Mouse (Mus musculus) midbrain, embryonic 11.5 days (tissue): Measurements from ENCODE around the gene Sfta2. TPM values are rescaled to one million over a fixed set of nuclear protein-coding genes. Genes with fewer than 3 reads are reported as not detected.

Experiments
- ATAC-seq: fragments of 200-750 bp; cut with Nextera tagmentation; 2 replicates; pipeline ENCODE4 v1.8.0; 2017; ENCODE audit warnings: moderate TSS enrichment, moderate library complexity; ENCODE audit not compliant: low FRiP score
- DNase-seq: peaks from one replicate; pipeline ENCODE4 v3.0.0; 2015; ENCODE audit warnings: low spot score; ENCODE audit errors: missing footprints
- H3K27ac ChIP-seq: fragments of 300-500 bp; sonication (generic); 2 replicates; pipeline ENCODE4 v1.5.1; 2014; ENCODE audit warnings: low read depth, low read length
- H3K27me3 ChIP-seq: fragments of 300-500 bp; sonication (generic); 2 replicates; pipeline ENCODE4 v1.6.1; 2014; ENCODE audit warnings: mild to moderate bottlenecking, low read length, moderate library complexity, mixed read lengths; ENCODE audit not compliant: control insufficient read depth, insufficient read depth
- H3K36me3 ChIP-seq: fragments of 300-500 bp; sonication (generic); 2 replicates; pipeline ENCODE4 v1.6.1; 2014; ENCODE audit warnings: mild to moderate bottlenecking, low read length, moderate library complexity, mixed read lengths; ENCODE audit not compliant: control insufficient read depth, insufficient read depth
- H3K4me1 ChIP-seq: fragments of 300-500 bp; sonication (generic); 2 replicates; pipeline ENCODE4 v1.6.1; 2014; ENCODE audit warnings: low read length; ENCODE audit not compliant: control insufficient read depth, insufficient read depth
- H3K4me2 ChIP-seq: fragments of 300-500 bp; sonication (generic); 2 replicates; pipeline ENCODE4 v1.6.1; 2014; ENCODE audit warnings: mild to moderate bottlenecking, moderate library complexity
- H3K4me3 ChIP-seq: fragments of 300-500 bp; sonication (generic); 2 replicates; pipeline ENCODE4 v1.5.1; 2014; ENCODE audit warnings: low read depth, low read length
- H3K9ac ChIP-seq: fragments of 300-500 bp; sonication (generic); 2 replicates; pipeline ENCODE4 v1.6.1; 2014; ENCODE audit warnings: low read length
- H3K9me3 ChIP-seq: fragments of 300-500 bp; sonication (generic); 2 replicates; pipeline ENCODE4 v1.6.1; 2016; ENCODE audit warnings: low read length; ENCODE audit not compliant: control insufficient read depth
- WGBS: fragments of 180-500 bp; shearing (Covaris S2); extraction: QIAGEN DNeasy Blood & Tissue Kit; methylation state at CpG from one replicate; pipeline ENCODE4 v1.1.7; 2014; 5-methylcytosine and 5-hydroxymethylcytosine counted together
- polyA plus RNA-seq: library from polyadenylated mRNA; unstranded; fragments of >200 nt; fragmentation: Nextera tagmentation; extraction: Ambion mirVana; gene quantifications from 2 replicates; pipeline ENCODE4 v1.2.1, GENCODE M21; 2014

The Sfta2 gene
- polyA plus RNA-seq, 1 experiment from 2014 or later = not detected

- H3K27me3 ChIP-seq = no peaks in the 10 kb centered on the region
- H3K4me2 ChIP-seq = no peak within 1 kb of the TSS
- no peak within 1 kb of the TSS for H3K9ac ChIP-seq
- H3K9me3 ChIP-seq = no peaks in the 10 kb centered on the region
- ATAC-seq (no peak), DNase-seq (no peak)
- H3K4me1 ChIP-seq = no peaks in the 10 kb centered on the region
- H3K36me3 ChIP-seq = no peaks in the 10 kb centered on the region
- 87% methylated on average over 7 of the region's 7 CpGs for WGBS
- H3K27ac ChIP-seq = no peak within 1 kb of the TSS
- H3K4me3 ChIP-seq = no peak within 1 kb of the TSS
Measured at GRCm38 (mm10) chr17:35626537-35626936, 25.2 kb downstream of the Sfta2 start, which contains the start of gene Gm9573. TSS of gene Gm9573 (minus strand) at chr17:35626637.

GRCm38 (mm10) chr17:35633992-35634391 is 32.6 kb downstream of the Sfta2 start:
- H3K4me1 ChIP-seq = no peaks in the 10 kb centered on the region
- 0 out of 2 replicates have a peak overlapping the region, but pooled peaks have one; percentile 13 for H3K9ac ChIP-seq
- ATAC-seq (no peak), DNase-seq (no peak)
- H3K36me3 ChIP-seq = no peaks in the 10 kb centered on the region
- H3K4me2 ChIP-seq = no peak overlapping the region
- H3K27ac ChIP-seq = no peak overlapping the region
- WGBS = 22% methylated on average over 1 of the region's 1 CpGs
- H3K4me3 ChIP-seq = no peak overlapping the region
- no peaks in the 10 kb centered on the region for H3K27me3 ChIP-seq
- no peaks in the 10 kb centered on the region for H3K9me3 ChIP-seq

GRCm38 (mm10) chr17:35635202-35635601 is 33.9 kb downstream of the Sfta2 start:
- Histone ChIP-seq H3K9me3 (no peaks in the 10 kb centered on the region), H3K9ac (no peak overlapping the region), H3K27ac (no peak overlapping the region), H3K36me3 (no peaks in the 10 kb centered on the region), H3K4me2 (no peak overlapping the region), H3K4me3 (no peak overlapping the region), H3K4me1 (no peaks in the 10 kb centered on the region), H3K27me3 (no peaks in the 10 kb centered on the region)
- WGBS = 84% methylated on average over 3 of the region's 3 CpGs
- ATAC-seq = no peak
- DNase-seq = no peak

- peak; percentile 96 for DNase-seq
- peak; percentile 70; the same call in 1 of the 2 replicates for ATAC-seq
- 2% methylated on average over 15 of the region's 15 CpGs for WGBS
- H3K36me3 ChIP-seq = no peaks in the 10 kb centered on the region
- peak overlapping the region; percentile 53 for H3K4me2 ChIP-seq
- H3K4me3 ChIP-seq = peak overlapping the region; percentile 24; the same call in 1 of the 2 replicates
- H3K9ac ChIP-seq = no peak overlapping the region
- no peak overlapping the region for H3K27ac ChIP-seq
- H3K4me1 ChIP-seq = no peaks in the 10 kb centered on the region
- no peaks in the 10 kb centered on the region for H3K27me3 ChIP-seq
- H3K9me3 ChIP-seq = no peaks in the 10 kb centered on the region
Measured at GRCm38 (mm10) chr17:35635699-35636111, 34.4 kb downstream of the Sfta2 start.

- no peak for ATAC-seq
- 39% methylated on average over 5 of the region's 5 CpGs for WGBS
- no peaks in the 10 kb centered on the region for H3K9me3 ChIP-seq
- no peak overlapping the region for H3K4me2 ChIP-seq
- no peak overlapping the region for H3K27ac ChIP-seq
- H3K4me3 ChIP-seq = no peak overlapping the region
- no peak for DNase-seq
- no peaks in the 10 kb centered on the region for H3K4me1 ChIP-seq
- no peaks in the 10 kb centered on the region for H3K27me3 ChIP-seq
- no peaks in the 10 kb centered on the region for H3K36me3 ChIP-seq
- H3K9ac ChIP-seq = no peak overlapping the region
Measured at GRCm38 (mm10) chr17:35636363-35636762, 35.0 kb downstream of the Sfta2 start.

- no peaks in the 10 kb centered on the region for H3K27me3 ChIP-seq
- no peak overlapping the region for H3K9ac ChIP-seq
- no peaks in the 10 kb centered on the region for H3K4me1 ChIP-seq
- DNase-seq (peak; percentile 93), ATAC-seq (peak; percentile 83)
- 26% methylated on average over 14 of the region's 14 CpGs for WGBS
- H3K27ac ChIP-seq = no peak overlapping the region
- H3K4me2 ChIP-seq = 0 out of 2 replicates have a peak overlapping the region, but pooled peaks have one; percentile 1
- H3K9me3 ChIP-seq = no peaks in the 10 kb centered on the region
- H3K4me3 ChIP-seq = no peak overlapping the region
- H3K36me3 ChIP-seq = no peaks in the 10 kb centered on the region
Measured at GRCm38 (mm10) chr17:35638475-35639190, 37.3 kb downstream of the Sfta2 start.

- WGBS = 84% methylated on average over 6 of the region's 6 CpGs
- no peaks in the 10 kb centered on the region for H3K4me1 ChIP-seq
- no peak overlapping the region for H3K9ac ChIP-seq
- no peaks in the 10 kb centered on the region for H3K9me3 ChIP-seq
- no peak for ATAC-seq
- H3K27me3 ChIP-seq = no peaks in the 10 kb centered on the region
- H3K4me3 ChIP-seq = no peak overlapping the region
- H3K27ac ChIP-seq = no peak overlapping the region
- DNase-seq = no peak
- no peaks in the 10 kb centered on the region for H3K36me3 ChIP-seq
- no peak overlapping the region for H3K4me2 ChIP-seq
Measured at GRCm38 (mm10) chr17:35639352-35639751, 38.0 kb downstream of the Sfta2 start.

- Histone ChIP-seq H3K9ac (no peak within 1 kb of the TSS), H3K4me3 (no peak within 1 kb of the TSS), H3K27ac (no peak within 1 kb of the TSS), H3K9me3 (no peaks in the 10 kb centered on the region), H3K4me2 (no peak within 1 kb of the TSS), H3K4me1 (no peaks in the 10 kb centered on the region), H3K36me3 (no peaks in the 10 kb centered on the region), H3K27me3 (no peaks in the 10 kb centered on the region)
- DNase-seq (no peak), ATAC-seq (no peak)
- 77% methylated on average over 13 of the region's 13 CpGs for WGBS
Measured at GRCm38 (mm10) chr17:35643609-35644236, 42.4 kb downstream of the Sfta2 start, which contains the start of gene Mucl3. TSS of gene Mucl3 (minus strand) at chr17:35643695.

- Histone ChIP-seq H3K4me2 (no peak overlapping the region), H3K36me3 (no peaks in the 10 kb centered on the region), H3K4me3 (no peak overlapping the region), H3K9ac (no peak overlapping the region), H3K27me3 (no peaks in the 10 kb centered on the region), H3K27ac (no peak overlapping the region), H3K9me3 (no peaks in the 10 kb centered on the region), H3K4me1 (no peaks in the 10 kb centered on the region)
- DNase-seq (no peak), ATAC-seq (no peak)
- WGBS = 74% methylated on average over 2 of the region's 2 CpGs
Measured at GRCm38 (mm10) chr17:35649429-35649828, 48.1 kb downstream of the Sfta2 start.
